Mouse (Mus musculus): ENCODE results near the gene Erp29. TPM values are rescaled to one million over a fixed set of nuclear protein-coding genes. Genes with fewer than 3 reads are reported as not detected.

The Erp29 gene
- polyA plus RNA-seq, 1 experiment from 2014 or later, result 187 TPM

- Histone ChIP-seq H3K27ac (replicated peaks) (peak overlapping the region; percentile 85), H3K27me3 (no peaks in the 10 kb centered on the region), H3K4me3 (peak overlapping the region; percentile 71), H3K4me1 (replicated peaks) (peaks cover 30% of the 10 kb centered on the region), H3K9me3 (no peaks in the 10 kb centered on the region), H3K9ac (peak overlapping the region; percentile 79), H3K36me3 (peaks cover 21% of the 10 kb centered on the region), H3K4me2 (peak overlapping the region; percentile 66)
- peak; percentile 28; the same call in 1 of the 2 replicates for ATAC-seq (ENCODE audit: low FRiP score, low read depth)
- WGBS, result 2% methylated on average over 45 of the region's 47 CpGs
Measured at GRCm38 (mm10) chr5:121384757-121385460, 67.4 kb downstream of the Erp29 start.

GRCm38 (mm10) chr5:121383857-121384756, 68.2 kb downstream of the Erp29 start:
- no peak for ATAC-seq (ENCODE audit: low FRiP score, low read depth)
- H3K9ac ChIP-seq, result peak overlapping the region; percentile 79
- WGBS, result 45% methylated on average over 10 of the region's 10 CpGs
- peak overlapping the region; percentile 71 for H3K4me3 ChIP-seq
- peaks cover 28% of the 10 kb centered on the region for H3K36me3 ChIP-seq
- no peaks in the 10 kb centered on the region for H3K27me3 ChIP-seq
- H3K4me1 ChIP-seq (replicated peaks), result peaks cover 30% of the 10 kb centered on the region
- no peaks in the 10 kb centered on the region for H3K9me3 ChIP-seq
- peak overlapping the region; percentile 66 for H3K4me2 ChIP-seq
- peak overlapping the region; percentile 85 for H3K27ac ChIP-seq (replicated peaks)

- Histone ChIP-seq H3K27ac (replicated peaks) (no peak overlapping the region), H3K4me1 (replicated peaks) (peaks cover 24% of the 10 kb centered on the region), H3K4me3 (no peak overlapping the region), H3K9ac (no peak overlapping the region), H3K27me3 (no peaks in the 10 kb centered on the region), H3K4me2 (no peak overlapping the region), H3K9me3 (no peaks in the 10 kb centered on the region), H3K36me3 (peaks cover 58% of the 10 kb centered on the region)
- 94% methylated on average over 2 of the region's 2 CpGs for WGBS
- ATAC-seq (ENCODE audit: low FRiP score, low read depth), result no peak
Measured at GRCm38 (mm10) chr5:121380692-121381091, 71.6 kb downstream of the Erp29 start.

GRCm38 (mm10) chr5:121378678-121379256, 73.5 kb downstream of the Erp29 start:
- 93% methylated on average over 13 of the region's 13 CpGs for WGBS
- Histone ChIP-seq H3K27me3 (no peaks in the 10 kb centered on the region), H3K4me1 (replicated peaks) (peaks cover 15% of the 10 kb centered on the region), H3K4me3 (no peak overlapping the region), H3K9me3 (no peaks in the 10 kb centered on the region), H3K27ac (replicated peaks) (no peak overlapping the region), H3K36me3 (peaks cover 73% of the 10 kb centered on the region), H3K4me2 (no peak overlapping the region), H3K9ac (no peak overlapping the region)
- ATAC-seq (ENCODE audit: low FRiP score, low read depth), result no peak

Other genes with a start within 250 kb of the Erp29 start
- gene Rpl6, start 248.0 kb downstream of the Erp29 start, polyA plus RNA-seq (2015; fragmentation: Nextera tagmentation; extraction: Ambion mirVana), result 342 and 359 TPM in 2 replicates
- gene Hectd4, start 232.3 kb downstream of the Erp29 start, polyA plus RNA-seq (2015; fragmentation: Nextera tagmentation; extraction: Ambion mirVana), result 19.0 and 20.6 TPM in 2 replicates
- gene Trafd1, start 66.9 kb downstream of the Erp29 start, polyA plus RNA-seq (2015; fragmentation: Nextera tagmentation; extraction: Ambion mirVana), result 120 and 127 TPM in 2 replicates
- 52.2 and 53.6 TPM in 2 replicates for gene Naa25, start 54.6 kb downstream of the Erp29 start, polyA plus RNA-seq (2015; fragmentation: Nextera tagmentation; extraction: Ambion mirVana)
- 2.0 and 2.6 TPM in 2 replicates for gene Tmem116, start 613 bp downstream of the Erp29 start, polyA plus RNA-seq (2015; fragmentation: Nextera tagmentation; extraction: Ambion mirVana)
- 0.10 and 0.14 TPM in 2 replicates for gene Adam1b, start 50.9 kb upstream of the Erp29 start, polyA plus RNA-seq (2015; fragmentation: Nextera tagmentation; extraction: Ambion mirVana)
- gene Adam1a, start 93.0 kb upstream of the Erp29 start, polyA plus RNA-seq (2015; fragmentation: Nextera tagmentation; extraction: Ambion mirVana), result 3.8 and 3.9 TPM in 2 replicates
- not detected in 2 replicates for gene Gm42878, start 93.0 kb upstream of the Erp29 start, polyA plus RNA-seq (2015; fragmentation: Nextera tagmentation; extraction: Ambion mirVana)
- gene Mapkapk5, start 93.4 kb upstream of the Erp29 start, polyA plus RNA-seq (2015; fragmentation: Nextera tagmentation; extraction: Ambion mirVana), result 62.5 and 68.3 TPM in 2 replicates
- 127 and 137 TPM in 2 replicates for gene Aldh2, start 141.3 kb upstream of the Erp29 start, polyA plus RNA-seq (2015; fragmentation: Nextera tagmentation; extraction: Ambion mirVana)
- 1.3 and 1.6 TPM in 2 replicates for gene Acad12, start 166.4 kb upstream of the Erp29 start, polyA plus RNA-seq (2015; fragmentation: Nextera tagmentation; extraction: Ambion mirVana)
- gene Acad10, start 208.0 kb upstream of the Erp29 start, polyA plus RNA-seq (2015; fragmentation: Nextera tagmentation; extraction: Ambion mirVana), result 1.5 and 1.6 TPM in 2 replicates
- 43.1 and 44.6 TPM in 2 replicates for gene Brap, start 208.1 kb upstream of the Erp29 start, polyA plus RNA-seq (2015; fragmentation: Nextera tagmentation; extraction: Ambion mirVana)

Measured in hindbrain, embryonic 15.5 days (tissue).